Comparison of ENCODE assay signal across 23 mouse cellular contexts in the genomic region with DNA sequence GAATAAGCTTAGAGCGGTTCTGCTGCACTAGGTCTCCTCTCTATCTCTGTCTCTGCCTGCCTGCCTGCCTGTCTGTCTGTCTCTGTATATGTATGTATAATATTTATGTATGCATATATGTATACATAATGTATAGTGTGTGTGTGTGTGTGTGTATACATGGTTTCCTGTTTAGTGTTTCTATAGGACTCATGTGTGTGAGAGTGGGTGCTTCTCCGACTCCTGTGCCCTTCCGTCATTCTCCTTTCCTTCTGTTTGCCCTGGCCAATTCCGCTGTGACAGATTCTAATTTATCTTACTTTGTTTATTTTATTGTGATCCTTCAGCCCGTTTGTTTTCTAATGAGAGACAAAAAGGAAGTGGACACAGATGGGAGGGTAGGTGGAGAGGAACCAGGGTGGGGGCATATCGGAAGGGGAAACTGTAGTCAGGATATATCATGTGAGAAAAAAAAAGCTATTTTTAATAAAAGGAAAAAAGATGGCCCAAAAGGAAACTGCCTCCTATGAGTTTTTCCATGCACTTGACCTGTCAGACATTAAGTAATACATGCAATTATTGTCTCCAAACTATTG.
DNase-seq lines count a peak whose midpoint lies in the region; ATAC-seq lines count a peak whose summit lies in the region.
"Had no signal": no experiment of that assay in that cellular context is flagged by ENCODE, and none has a peak within 500 bp of the region (broad histone marks: within the 10 kb centered on the region; RNA-seq: fewer than 3 reads in every experiment).

No protein-coding gene starts in this region.

- no peak overlapping the region for H3K4me2 ChIP-seq in heart, embryonic 11.5 days
- no peak overlapping the region for H3K4me2 ChIP-seq in midbrain, embryonic 13.5 days (replicated peaks)
- H3K4me2 ChIP-seq: embryonic facial prominence, embryonic 12.5 days; heart, embryonic 15.5 days; hindbrain, embryonic 14.5 days; neural tube, embryonic 12.5 days had no signal

- H3K4me3 ChIP-seq in heart, embryonic 11.5 days (ENCODE audit: low read depth, low read length): no peak overlapping the region
- H3K4me3 ChIP-seq in midbrain, embryonic 13.5 days (replicated peaks): no peak overlapping the region
- H3K4me3 ChIP-seq: embryonic facial prominence, embryonic 12.5 days; heart, embryonic 15.5 days; megakaryocyte, embryonic 14.5 days; neural tube, embryonic 12.5 days had no signal

- no peaks in the 10 kb centered on the region for H3K4me1 ChIP-seq in heart, embryonic 11.5 days (ENCODE audit: control insufficient read depth, insufficient read depth, low read length)
- H3K4me1 ChIP-seq in midbrain, embryonic 13.5 days (replicated peaks): no peaks in the 10 kb centered on the region
- H3K4me1 ChIP-seq: embryonic facial prominence, embryonic 12.5 days; heart, embryonic 15.5 days; megakaryocyte, embryonic 14.5 days; neural tube, embryonic 12.5 days had no signal

- 66% methylated on average over 6 of the region's 6 CpGs for WGBS in heart, embryonic 11.5 days (ENCODE audit: insufficient replicate concordance)
- WGBS in midbrain, embryonic 13.5 days: 87% methylated on average over 6 of the region's 6 CpGs

- no peak overlapping the region for H3K27ac ChIP-seq in heart, embryonic 11.5 days (ENCODE audit: low read depth, low read length)
- no peak overlapping the region for H3K27ac ChIP-seq in midbrain, embryonic 13.5 days
- H3K27ac ChIP-seq: embryonic facial prominence, embryonic 12.5 days; heart, embryonic 15.5 days; hindbrain, embryonic 14.5 days; neural tube, embryonic 12.5 days had no signal

- no peaks in the 10 kb centered on the region for H3K9me3 ChIP-seq in heart, embryonic 11.5 days (replicated peaks; ENCODE audit: control insufficient read depth, low read length)
- no peaks in the 10 kb centered on the region for H3K9me3 ChIP-seq in midbrain, embryonic 13.5 days
- H3K9me3 ChIP-seq: embryonic facial prominence, embryonic 12.5 days; heart, embryonic 15.5 days; neural tube, embryonic 12.5 days had no signal

- no peak for ATAC-seq in heart, embryonic 11.5 days (replicated peaks; ENCODE audit: insufficient number of reproducible peaks, low FRiP score, low TSS enrichment)
- no peak for ATAC-seq in midbrain, embryonic 13.5 days
- ATAC-seq: forebrain, postnatal 0 days; inflammation-experienced regulatory T-cells, adult 6 months had no signal

- H3K27me3 ChIP-seq in heart, embryonic 11.5 days (ENCODE audit: control insufficient read depth, insufficient read depth, low read length): no peaks in the 10 kb centered on the region
- no peaks in the 10 kb centered on the region for H3K27me3 ChIP-seq in midbrain, embryonic 13.5 days
- H3K27me3 ChIP-seq: embryonic facial prominence, embryonic 12.5 days; heart, embryonic 15.5 days; megakaryocyte, embryonic 14.5 days; neural tube, embryonic 12.5 days had no signal

- DNase-seq in heart, adult 11 months: peak; percentile 91
- peak; percentile 13 for DNase-seq in lung, postnatal 10 days
- no peak for DNase-seq in lung, postnatal 36 days
- DNase-seq in kidney, postnatal 36 days: peak; percentile 8 to 55
- DNase-seq in urinary bladder, postnatal 14 days (ENCODE audit: low spot score): no peak
- DNase-seq: adrenal gland, postnatal 36 days; cerebellum, adult 11-12 months; cerebellum, postnatal 14 days; forebrain, postnatal 0 days; gastrocnemius, postnatal 25 days; heart, postnatal 36 days; layer of hippocampus, postnatal 36 days; midbrain, embryonic 14.5 days; right cerebral cortex, postnatal 14 days; spleen, adult 18-20 months had no signal

- no peak overlapping the region for H3K9ac ChIP-seq in heart, embryonic 11.5 days (ENCODE audit: low read depth, low read length)
- H3K9ac ChIP-seq in midbrain, embryonic 13.5 days (replicated peaks): no peak overlapping the region
- H3K9ac ChIP-seq: embryonic facial prominence, embryonic 12.5 days; forebrain, postnatal 0 days; heart, embryonic 15.5 days; hindbrain, embryonic 14.5 days; neural tube, embryonic 12.5 days had no signal

- H3K36me3 ChIP-seq in heart, embryonic 11.5 days (ENCODE audit: control insufficient read depth, insufficient read depth, low read length): no peaks in the 10 kb centered on the region
- no peaks in the 10 kb centered on the region for H3K36me3 ChIP-seq in midbrain, embryonic 13.5 days
- H3K36me3 ChIP-seq: embryonic facial prominence, embryonic 12.5 days; heart, embryonic 15.5 days; neural tube, embryonic 12.5 days had no signal

Comparison
In these comparisons a context has a peak if more than half of its experiments do, and no peak if none do; other contexts are left out.
1. DNase-seq: peak in heart, adult 11 months (single experiment), lung, postnatal 10 days (single experiment) and kidney, postnatal 36 days (2 of 2); none in lung, postnatal 36 days (single experiment) and urinary bladder, postnatal 14 days (single experiment).